Mouse (Mus musculus): ENCODE measurements around the gene Ccnd1. TPM values are rescaled to one million over a fixed set of nuclear protein-coding genes. Genes with fewer than 3 reads are reported as not detected.

The Ccnd1 gene
- polyA plus RNA-seq, 1 experiment from 2014 or later, result 72.2 TPM

DNA sequence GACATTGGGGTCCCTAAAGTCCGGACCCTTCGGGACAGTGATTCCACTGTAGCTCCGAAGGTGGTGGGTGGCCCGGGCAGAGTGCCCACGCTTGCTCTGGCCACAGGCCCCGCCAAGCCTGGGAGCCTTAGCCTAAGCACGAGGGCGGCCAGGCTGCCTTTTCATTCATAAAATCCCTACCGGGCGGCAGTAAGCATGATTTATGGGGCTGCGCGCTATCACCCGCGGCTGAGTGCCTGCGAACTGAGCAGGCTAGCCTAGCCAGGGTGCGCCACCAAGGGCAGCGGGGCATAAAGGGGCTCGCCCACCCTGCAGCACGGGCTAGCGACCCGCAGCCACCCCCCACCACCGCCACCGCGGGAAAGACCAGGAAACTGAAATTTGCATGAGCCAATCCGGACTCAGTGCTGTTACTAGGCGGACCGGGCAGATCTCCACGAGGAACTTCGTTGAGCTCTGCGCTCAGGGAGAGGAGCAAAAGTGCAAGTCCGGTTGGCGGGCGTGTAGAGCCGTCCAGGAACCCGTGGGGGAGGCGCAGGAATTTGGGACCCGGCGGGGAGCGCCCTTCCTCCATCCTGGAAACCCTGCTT is 1.6 kb upstream of the Ccnd1 start:
- no peaks in the 10 kb centered on the region for H3K9me3 ChIP-seq (ENCODE audit: control insufficient read depth, low read length)
- peaks cover 5% of the 10 kb centered on the region; the same call in 1 of the 2 replicates for H3K36me3 ChIP-seq (ENCODE audit: control insufficient read depth, insufficient read depth, low read length)
- H3K9ac ChIP-seq (ENCODE audit: low read depth, low read length), result peak overlapping the region; percentile 85
- H3K4me3 ChIP-seq (ENCODE audit: low read length), result peak overlapping the region; percentile 67
- ATAC-seq, result peak; percentile 69
- WGBS, result under 1% methylated on average over 39 of the region's 39 CpGs
- peaks cover 39% of the 10 kb centered on the region for H3K4me1 ChIP-seq (ENCODE audit: control insufficient read depth, insufficient read depth, low read length)
- peaks cover 6% of the 10 kb centered on the region for H3K27me3 ChIP-seq (replicated peaks; ENCODE audit: control insufficient read depth, insufficient read depth, low read length)
- H3K27ac ChIP-seq (ENCODE audit: low read length), result peak overlapping the region; percentile 92
- H3K4me2 ChIP-seq (ENCODE audit: low read depth, low read length), result peak overlapping the region; percentile 85

DNA sequence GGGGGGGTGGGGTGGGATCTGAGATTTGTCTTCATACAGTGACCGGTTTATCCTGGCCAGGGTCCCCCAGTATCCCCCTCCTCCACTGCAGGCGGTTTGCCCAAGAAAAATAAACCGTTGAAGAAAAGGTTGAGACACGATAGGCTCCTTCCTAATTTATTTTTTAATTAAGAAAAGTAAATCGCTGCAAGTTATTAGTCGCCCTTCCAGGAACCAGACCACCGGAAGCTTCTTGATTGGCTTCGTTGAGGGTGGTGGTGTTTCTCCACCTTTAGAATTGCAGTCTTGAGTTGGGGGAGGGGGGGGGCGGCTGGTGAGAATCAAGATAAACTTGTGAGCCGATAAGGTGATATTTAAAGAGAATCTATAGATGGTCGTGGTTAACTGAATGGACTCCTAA is 860 bp upstream of the Ccnd1 start:
- peaks cover 39% of the 10 kb centered on the region for H3K4me1 ChIP-seq (ENCODE audit: control insufficient read depth, insufficient read depth, low read length)
- 8% methylated on average over 11 of the region's 11 CpGs for WGBS

GRCm38 (mm10) chr7:144940003-144940571 is 362 bp upstream of the Ccnd1 start:
- Histone ChIP-seq H3K27me3 (replicated peaks; ENCODE audit: control insufficient read depth, insufficient read depth, low read length) (peaks cover 6% of the 10 kb centered on the region), H3K9ac (ENCODE audit: low read depth, low read length) (peak overlapping the region; percentile 74), H3K27ac (ENCODE audit: low read length) (peak overlapping the region; percentile 65), H3K9me3 (ENCODE audit: control insufficient read depth, low read length) (no peaks in the 10 kb centered on the region), H3K4me3 (ENCODE audit: low read length) (peak overlapping the region; percentile 66), H3K4me2 (ENCODE audit: low read depth, low read length) (peak overlapping the region; percentile 85), H3K4me1 (ENCODE audit: control insufficient read depth, insufficient read depth, low read length) (peaks cover 39% of the 10 kb centered on the region), H3K36me3 (ENCODE audit: control insufficient read depth, insufficient read depth, low read length) (peaks cover 5% of the 10 kb centered on the region; the same call in 1 of the 2 replicates)
- no peak for ATAC-seq
- WGBS, result 2% methylated on average over 21 of the region's 22 CpGs

More for the DNA sequence above, 860 bp upstream of the Ccnd1 start:
- ATAC-seq, result no peak
- Histone ChIP-seq H3K9ac (ENCODE audit: low read depth, low read length) (0 out of 2 replicates have a peak overlapping the region, but pooled peaks have one; percentile 85), H3K4me2 (ENCODE audit: low read depth, low read length) (peak overlapping the region; percentile 85), H3K36me3 (ENCODE audit: control insufficient read depth, insufficient read depth, low read length) (peaks cover 5% of the 10 kb centered on the region; the same call in 1 of the 2 replicates), H3K4me3 (ENCODE audit: low read length) (peak overlapping the region; percentile 67), H3K27ac (ENCODE audit: low read length) (peak overlapping the region; percentile 65), H3K9me3 (ENCODE audit: control insufficient read depth, low read length) (no peaks in the 10 kb centered on the region), H3K27me3 (replicated peaks; ENCODE audit: control insufficient read depth, insufficient read depth, low read length) (peaks cover 6% of the 10 kb centered on the region)

- H3K9ac ChIP-seq (ENCODE audit: low read depth, low read length), result peak overlapping the region; percentile 74
- peak overlapping the region; percentile 66 for H3K4me3 ChIP-seq (ENCODE audit: low read length)
- under 1% methylated on average over 32 of the region's 32 CpGs for WGBS
- H3K36me3 ChIP-seq (ENCODE audit: control insufficient read depth, insufficient read depth, low read length), result peaks cover 8% of the 10 kb centered on the region
- ATAC-seq, result no peak
- H3K4me2 ChIP-seq (ENCODE audit: low read depth, low read length), result peak overlapping the region; percentile 85
- H3K27ac ChIP-seq (ENCODE audit: low read length), result peak overlapping the region; percentile 80
- peaks cover 39% of the 10 kb centered on the region for H3K4me1 ChIP-seq (ENCODE audit: control insufficient read depth, insufficient read depth, low read length)
- H3K9me3 ChIP-seq (ENCODE audit: control insufficient read depth, low read length), result no peaks in the 10 kb centered on the region
- peaks cover 6% of the 10 kb centered on the region for H3K27me3 ChIP-seq (replicated peaks; ENCODE audit: control insufficient read depth, insufficient read depth, low read length)
Observed at GRCm38 (mm10) chr7:144938661-144939343, 923 bp downstream of the Ccnd1 start.

- H3K36me3 ChIP-seq (ENCODE audit: control insufficient read depth, insufficient read depth, low read length), result peaks cover 8% of the 10 kb centered on the region
- peak overlapping the region; percentile 74 for H3K9ac ChIP-seq (ENCODE audit: low read depth, low read length)
- H3K4me2 ChIP-seq (ENCODE audit: low read depth, low read length), result peak overlapping the region; percentile 85
- peaks cover 35% of the 10 kb centered on the region for H3K4me1 ChIP-seq (ENCODE audit: control insufficient read depth, insufficient read depth, low read length)
- H3K27me3 ChIP-seq (replicated peaks; ENCODE audit: control insufficient read depth, insufficient read depth, low read length), result peaks cover 6% of the 10 kb centered on the region
- no peaks in the 10 kb centered on the region for H3K9me3 ChIP-seq (ENCODE audit: control insufficient read depth, low read length)
- peak overlapping the region; percentile 66 for H3K4me3 ChIP-seq (ENCODE audit: low read length)
- H3K27ac ChIP-seq (ENCODE audit: low read length), result no peak overlapping the region
- no peak for ATAC-seq
- WGBS, result 2% methylated on average over 39 of the region's 39 CpGs
Observed at GRCm38 (mm10) chr7:144937899-144938517, 1.7 kb downstream of the Ccnd1 start.

- 2% methylated on average over 20 of the region's 20 CpGs for WGBS
- peaks cover 29% of the 10 kb centered on the region for H3K4me1 ChIP-seq (ENCODE audit: control insufficient read depth, insufficient read depth, low read length)
- ATAC-seq, result peak; percentile 24
Observed at GRCm38 (mm10) chr7:144937490-144937889, 2.2 kb downstream of the Ccnd1 start.

DNA sequence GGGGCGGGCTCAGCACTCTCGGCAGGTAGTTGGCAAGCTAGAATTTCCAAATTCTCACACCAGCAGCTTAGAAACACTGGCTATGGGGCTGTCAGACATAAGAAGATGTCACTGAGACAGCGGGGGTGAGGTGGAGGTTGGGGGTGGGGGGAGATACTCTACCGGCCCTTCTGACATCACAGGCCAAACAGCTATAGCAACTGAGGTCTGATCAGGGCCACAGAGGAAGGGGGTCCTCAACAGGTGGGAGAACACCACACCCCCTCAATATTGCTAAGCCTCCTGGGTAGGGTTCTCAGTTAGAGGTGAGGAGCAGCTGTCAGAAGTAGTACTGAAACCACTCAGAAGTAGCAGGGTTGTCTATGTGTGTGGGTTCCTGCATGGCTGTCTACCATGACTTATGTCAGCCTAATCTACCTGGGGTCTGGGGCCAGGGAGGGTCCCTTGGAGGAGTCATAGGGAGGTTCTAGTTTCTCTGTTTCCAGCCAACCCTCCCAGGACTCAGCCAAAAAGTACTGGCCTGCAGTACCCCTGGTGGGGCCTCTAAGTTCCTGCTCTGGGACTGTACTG is 3.3 kb downstream of the Ccnd1 start:
- H3K4me2 ChIP-seq (ENCODE audit: low read depth, low read length), result no peak overlapping the region
- peaks cover 8% of the 10 kb centered on the region for H3K36me3 ChIP-seq (ENCODE audit: control insufficient read depth, insufficient read depth, low read length)
- no peak for ATAC-seq

More at GRCm38 (mm10) chr7:144937490-144937889, 2.2 kb downstream of the Ccnd1 start:
- H3K27me3 ChIP-seq (replicated peaks; ENCODE audit: control insufficient read depth, insufficient read depth, low read length), result peaks cover 6% of the 10 kb centered on the region
- H3K4me3 ChIP-seq (ENCODE audit: low read length), result peak overlapping the region; percentile 66
- peaks cover 8% of the 10 kb centered on the region for H3K36me3 ChIP-seq (ENCODE audit: control insufficient read depth, insufficient read depth, low read length)
- H3K4me2 ChIP-seq (ENCODE audit: low read depth, low read length), result peak overlapping the region; percentile 85
- peak overlapping the region; percentile 74 for H3K9ac ChIP-seq (ENCODE audit: low read depth, low read length)
- no peaks in the 10 kb centered on the region for H3K9me3 ChIP-seq (ENCODE audit: control insufficient read depth, low read length)
- no peak overlapping the region for H3K27ac ChIP-seq (ENCODE audit: low read length)

GRCm38 (mm10) chr7:144935563-144935962 is 4.2 kb downstream of the Ccnd1 start:
- peaks cover 17% of the 10 kb centered on the region for H3K4me1 ChIP-seq (ENCODE audit: control insufficient read depth, insufficient read depth, low read length)
- H3K9ac ChIP-seq (ENCODE audit: low read depth, low read length), result no peak overlapping the region
- no peak overlapping the region for H3K4me2 ChIP-seq (ENCODE audit: low read depth, low read length)
- peaks cover 6% of the 10 kb centered on the region for H3K27me3 ChIP-seq (replicated peaks; ENCODE audit: control insufficient read depth, insufficient read depth, low read length)
- H3K4me3 ChIP-seq (ENCODE audit: low read length), result no peak overlapping the region
- H3K36me3 ChIP-seq (ENCODE audit: control insufficient read depth, insufficient read depth, low read length), result peaks cover 8% of the 10 kb centered on the region
- no peak overlapping the region for H3K27ac ChIP-seq (ENCODE audit: low read length)
- WGBS, result 58% methylated on average over 5 of the region's 5 CpGs
- H3K9me3 ChIP-seq (ENCODE audit: control insufficient read depth, low read length), result no peaks in the 10 kb centered on the region
- ATAC-seq, result no peak

More for the DNA sequence above, 3.3 kb downstream of the Ccnd1 start:
- Histone ChIP-seq H3K9ac (ENCODE audit: low read depth, low read length) (no peak overlapping the region), H3K4me1 (ENCODE audit: control insufficient read depth, insufficient read depth, low read length) (peaks cover 20% of the 10 kb centered on the region), H3K27me3 (replicated peaks; ENCODE audit: control insufficient read depth, insufficient read depth, low read length) (peaks cover 6% of the 10 kb centered on the region), H3K4me3 (ENCODE audit: low read length) (no peak overlapping the region), H3K27ac (ENCODE audit: low read length) (no peak overlapping the region), H3K9me3 (ENCODE audit: control insufficient read depth, low read length) (no peaks in the 10 kb centered on the region)
- WGBS, result 90% methylated on average over 4 of the region's 4 CpGs

DNA sequence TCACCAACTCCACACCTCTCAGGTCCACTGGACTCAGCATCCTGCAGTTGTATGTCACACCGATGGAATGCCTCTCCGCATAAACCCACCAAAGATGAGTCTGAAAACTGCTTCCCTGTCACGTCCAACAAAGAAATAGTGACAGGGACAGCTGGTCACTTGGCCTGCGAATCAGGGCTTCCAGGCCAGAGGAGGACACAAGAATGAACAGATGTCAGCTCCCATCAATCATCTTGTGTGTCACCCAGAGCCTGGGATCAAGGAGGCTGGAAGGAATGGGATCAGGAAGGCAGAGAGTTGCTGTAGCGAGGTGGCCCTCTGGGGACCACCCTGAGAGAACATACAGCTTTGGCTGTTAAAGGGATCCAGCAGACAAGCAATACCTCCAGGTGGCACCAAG is 4.8 kb downstream of the Ccnd1 start:
- Histone ChIP-seq H3K27me3 (replicated peaks; ENCODE audit: control insufficient read depth, insufficient read depth, low read length) (peaks cover 6% of the 10 kb centered on the region), H3K9me3 (ENCODE audit: control insufficient read depth, low read length) (no peaks in the 10 kb centered on the region), H3K4me1 (ENCODE audit: control insufficient read depth, insufficient read depth, low read length) (peaks cover 10% of the 10 kb centered on the region), H3K9ac (ENCODE audit: low read depth, low read length) (no peak overlapping the region), H3K4me2 (ENCODE audit: low read depth, low read length) (no peak overlapping the region), H3K4me3 (ENCODE audit: low read length) (no peak overlapping the region), H3K36me3 (ENCODE audit: control insufficient read depth, insufficient read depth, low read length) (peaks cover 8% of the 10 kb centered on the region), H3K27ac (ENCODE audit: low read length) (no peak overlapping the region)
- ATAC-seq, result no peak
- 71% methylated on average over 5 of the region's 5 CpGs for WGBS

Measured in intestine, embryonic 16.5 days (tissue).